Mouse (Mus musculus) c-Kit-positive CD71-negative TER-119-negative erythroid progenitor cells, embryonic 14.5 days (primary cell): ENCODE results near the gene Tesmin.

Source experiments
- DNase-seq: peaks from one replicate; pipeline ENCODE4 v3.0.0-alpha.2; 2013; ENCODE audit warnings: low read depth

The Tesmin gene

DNA sequence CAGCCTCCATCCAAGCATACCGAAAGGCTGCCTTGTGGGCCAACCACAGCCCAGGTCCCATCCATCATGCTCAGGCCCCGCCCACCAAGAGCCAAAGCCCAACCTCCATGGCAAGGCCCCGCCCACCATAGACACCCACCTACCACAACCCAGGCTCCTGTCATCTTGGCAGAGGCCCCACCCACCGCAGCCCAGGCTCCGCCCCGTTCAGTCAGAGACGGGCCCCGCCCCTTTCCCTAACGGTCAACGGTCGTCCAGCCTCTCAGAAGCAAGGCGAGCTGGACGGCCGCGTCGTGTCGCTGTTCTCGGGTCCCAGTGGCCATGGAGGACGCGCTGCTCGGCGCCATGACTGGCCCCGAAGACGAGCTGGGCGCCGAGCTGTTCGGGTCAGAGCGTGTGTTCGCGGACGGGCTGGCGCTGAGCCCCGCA, at the start of gene Tesmin:
TSS of gene Tesmin (plus strand) at position 229 of the 429 bp plus-strand sequence.
- DNase-seq = peak; percentile 75

DNA sequence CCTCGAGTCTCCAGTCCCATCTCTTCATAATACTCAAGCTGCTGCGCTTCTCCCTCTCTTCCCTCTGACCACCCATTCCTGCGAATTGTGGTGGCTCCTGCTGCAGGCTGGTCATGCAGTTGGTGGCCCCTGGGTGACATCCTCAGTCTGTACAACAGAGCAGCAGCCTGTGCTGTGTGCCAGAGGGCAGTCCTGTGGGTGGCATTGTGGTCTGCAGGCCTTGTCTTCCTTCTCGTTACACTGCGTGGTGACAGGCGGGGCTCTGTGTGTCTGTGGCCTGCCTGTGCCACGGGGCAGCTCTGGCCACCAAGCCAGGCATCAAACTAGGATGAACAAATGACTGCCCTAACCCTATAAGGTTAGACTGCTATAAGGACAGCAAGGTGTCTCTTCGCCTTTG, 49.5 kb upstream of the Tesmin start:
- no peak for DNase-seq

DNA sequence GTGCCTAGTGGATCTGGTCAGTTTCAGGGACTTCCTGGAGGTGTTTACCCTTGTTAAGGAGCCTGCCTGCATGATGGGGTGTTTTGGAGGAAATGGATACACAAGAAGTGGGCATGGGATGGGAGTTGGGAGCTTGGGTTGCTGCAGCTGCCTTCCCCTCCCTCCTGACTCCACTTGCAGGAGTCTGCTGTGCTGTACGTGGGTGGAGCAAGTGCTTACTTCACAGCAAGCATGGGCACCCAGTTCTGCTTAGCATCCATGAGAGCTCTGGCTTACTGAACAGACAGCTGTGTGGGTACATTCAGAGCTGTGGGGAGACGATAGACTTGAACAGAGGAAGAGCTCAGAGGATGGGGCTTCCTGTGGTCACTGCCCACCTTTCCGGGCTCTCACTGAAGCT, 47.6 kb upstream of the Tesmin start:
- no peak for DNase-seq

DNA sequence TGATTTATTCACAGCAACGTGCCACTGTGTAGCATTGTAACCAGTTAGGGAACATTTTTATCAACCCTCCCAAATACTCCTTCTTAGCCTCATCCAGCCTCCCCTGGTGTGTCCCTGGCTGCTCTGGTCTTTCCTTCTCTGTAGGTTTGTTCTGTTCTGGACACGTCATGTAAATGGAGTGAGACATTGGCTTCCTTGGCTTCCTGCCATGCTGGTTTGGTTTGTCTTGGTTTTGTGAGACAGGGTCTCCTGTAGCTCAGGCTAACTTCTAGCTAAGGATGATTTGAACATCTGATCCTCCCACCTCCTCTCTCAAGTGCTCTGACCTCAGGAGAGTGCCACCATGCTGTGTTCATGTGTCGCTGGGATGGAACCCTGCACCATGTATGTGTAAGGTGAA, 44.7 kb upstream of the Tesmin start:
- no peak for DNase-seq

DNA sequence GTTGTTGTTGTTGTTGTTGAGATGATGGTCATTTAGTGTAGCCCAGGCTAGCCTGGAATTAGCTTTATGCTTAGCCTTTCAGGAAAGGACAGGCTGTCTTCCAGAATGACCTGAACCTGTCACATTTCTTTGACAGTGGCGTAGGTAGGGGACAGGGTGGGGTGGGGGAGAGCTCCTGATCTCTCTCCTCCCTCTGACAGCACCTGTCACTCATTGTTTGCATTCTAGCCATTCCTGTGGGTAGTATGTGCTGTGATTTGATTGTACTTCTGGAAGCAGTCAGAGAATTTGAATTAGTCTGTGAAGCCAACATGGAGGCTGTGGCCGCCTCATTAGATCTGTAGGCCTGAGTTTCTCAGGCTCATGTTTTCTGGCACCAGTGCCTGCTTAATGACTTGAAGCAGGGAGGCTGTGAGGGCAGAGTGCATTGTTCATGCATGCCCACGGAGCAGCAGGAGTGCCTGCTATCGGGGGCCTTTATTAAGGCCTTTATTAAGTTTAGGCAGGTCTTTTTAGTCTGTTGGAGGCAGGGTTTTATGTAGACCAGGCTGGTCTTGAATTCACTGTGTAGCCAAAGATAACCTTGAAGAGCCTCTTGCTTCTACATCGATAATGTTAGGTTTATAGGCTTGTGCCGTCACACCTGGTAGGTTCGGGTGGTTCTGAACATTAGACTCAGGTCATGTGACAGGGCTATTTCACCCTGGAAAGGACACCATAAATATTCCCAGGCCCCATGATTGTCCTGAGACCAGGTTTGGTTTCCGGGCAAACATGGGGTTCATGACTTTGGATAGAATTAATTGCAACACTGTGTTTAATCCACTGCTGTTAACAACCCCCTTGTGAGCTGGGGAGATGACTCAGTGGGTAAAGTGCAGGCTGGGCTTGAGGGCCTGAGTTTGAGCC, 43.8 kb upstream of the Tesmin start:
- DNase-seq = no peak

DNA sequence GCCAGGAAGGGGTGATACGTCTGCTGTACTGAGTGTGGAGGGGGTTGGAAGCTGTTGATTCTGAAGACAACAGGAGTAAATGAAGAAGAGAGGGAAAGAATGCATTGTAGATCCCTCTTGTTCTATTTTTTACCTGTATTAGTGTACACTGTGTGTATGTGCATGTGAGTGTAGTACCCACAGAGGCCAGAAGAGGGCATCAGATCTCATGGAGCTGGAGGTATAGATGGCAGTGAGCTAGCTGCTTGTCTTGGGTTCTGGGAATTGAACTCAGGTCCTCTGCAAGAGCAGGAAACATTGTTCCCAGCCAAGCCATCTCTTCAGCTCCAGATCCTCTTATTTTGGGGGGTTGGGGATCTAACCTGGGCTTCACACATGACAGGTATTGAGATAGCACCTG, 40.9 kb upstream of the Tesmin start:
- DNase-seq = no peak

DNA sequence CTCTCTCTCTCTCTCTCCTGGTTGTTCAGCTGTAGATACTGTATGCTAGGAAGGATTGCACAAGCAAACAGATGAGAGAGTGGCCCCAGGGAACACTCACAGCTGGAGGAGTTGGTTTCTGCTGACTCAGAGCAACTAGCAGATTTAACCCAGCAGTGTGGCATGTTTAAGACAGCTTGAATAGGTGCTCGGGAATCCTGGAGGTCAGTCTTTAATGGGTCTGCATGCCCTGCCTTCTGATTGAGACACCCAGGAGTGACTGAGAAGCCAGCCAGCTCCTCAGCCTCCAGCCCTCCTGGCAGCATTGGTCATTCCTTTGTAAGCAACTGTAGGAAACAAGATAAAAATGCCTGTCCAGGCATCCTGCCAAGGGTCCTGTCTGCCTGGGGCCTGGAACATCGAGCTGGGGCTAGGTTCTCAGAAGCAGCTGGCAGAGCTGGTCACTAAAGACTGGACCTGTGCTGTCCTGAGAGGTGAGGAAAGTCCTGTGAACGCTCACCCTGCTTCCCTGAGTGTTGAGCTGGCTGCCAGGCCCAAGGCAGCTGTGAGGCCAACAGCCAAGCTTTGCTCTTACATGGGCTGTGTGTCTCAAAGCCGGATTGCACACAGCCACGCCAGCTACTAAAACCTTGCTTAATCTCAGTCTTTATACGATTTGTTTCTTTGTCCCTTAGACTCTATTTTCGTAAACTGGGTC, 35.1 kb upstream of the Tesmin start:
- DNase-seq = no peak

DNA sequence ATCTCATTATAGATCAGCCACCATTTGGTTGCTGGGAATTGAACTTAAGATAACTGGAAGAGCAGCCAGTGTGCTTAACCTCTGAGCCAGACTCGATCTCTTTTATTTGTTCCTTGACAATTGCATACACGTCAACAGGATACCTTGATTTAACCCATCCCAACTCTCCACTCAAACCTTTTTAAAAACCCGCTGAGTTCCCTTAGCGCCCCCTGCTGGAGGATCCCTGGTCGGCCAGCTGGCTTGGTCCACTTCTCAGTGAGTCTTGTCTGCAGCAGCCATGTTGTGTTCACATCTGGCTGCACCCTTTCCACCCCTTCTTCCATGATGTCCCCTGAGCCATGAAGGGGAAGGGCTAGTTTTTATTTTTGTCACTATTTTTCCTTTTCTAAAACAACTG, 33.6 kb upstream of the Tesmin start:
- DNase-seq = no peak

DNA sequence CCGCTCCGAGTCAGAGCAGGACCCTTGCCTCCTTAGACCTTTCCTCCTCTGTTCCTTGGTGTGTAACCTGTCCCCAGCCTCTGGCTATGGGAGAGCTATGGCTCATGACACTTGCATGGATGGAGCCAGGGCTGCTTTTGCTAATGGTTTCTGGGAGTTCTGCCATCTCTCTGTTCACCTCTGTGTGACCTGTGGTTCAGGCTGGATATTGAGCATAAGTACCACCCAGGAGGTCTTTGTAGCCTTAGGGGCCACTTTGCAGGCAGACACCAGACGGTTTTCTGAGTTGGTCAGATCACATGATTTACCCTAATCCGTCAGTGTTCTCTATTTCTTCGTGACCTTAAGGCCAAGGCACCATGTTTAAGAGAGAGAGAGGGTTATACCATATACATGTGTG, 32.1 kb upstream of the Tesmin start:
- DNase-seq = no peak

DNA sequence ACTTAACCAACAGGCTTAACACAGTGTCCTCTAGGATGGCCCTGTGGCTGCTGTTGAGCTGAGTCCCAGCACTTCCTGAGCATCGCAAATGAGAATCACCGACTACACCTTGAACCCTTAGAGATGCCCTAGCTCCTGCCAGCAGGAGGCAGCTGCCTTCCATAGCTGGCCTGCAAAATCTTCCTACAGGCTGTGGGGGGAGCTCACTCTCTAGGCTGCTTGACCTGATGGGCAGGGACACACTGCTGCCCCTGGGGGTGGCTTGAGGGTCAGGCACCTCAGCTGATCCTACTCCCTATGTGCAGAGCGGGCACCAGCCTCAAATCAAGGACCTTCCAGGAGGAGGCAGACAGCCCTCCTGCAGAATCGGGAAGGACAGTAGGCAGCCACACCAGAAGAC, 31.0 kb upstream of the Tesmin start:
- no peak for DNase-seq

DNA sequence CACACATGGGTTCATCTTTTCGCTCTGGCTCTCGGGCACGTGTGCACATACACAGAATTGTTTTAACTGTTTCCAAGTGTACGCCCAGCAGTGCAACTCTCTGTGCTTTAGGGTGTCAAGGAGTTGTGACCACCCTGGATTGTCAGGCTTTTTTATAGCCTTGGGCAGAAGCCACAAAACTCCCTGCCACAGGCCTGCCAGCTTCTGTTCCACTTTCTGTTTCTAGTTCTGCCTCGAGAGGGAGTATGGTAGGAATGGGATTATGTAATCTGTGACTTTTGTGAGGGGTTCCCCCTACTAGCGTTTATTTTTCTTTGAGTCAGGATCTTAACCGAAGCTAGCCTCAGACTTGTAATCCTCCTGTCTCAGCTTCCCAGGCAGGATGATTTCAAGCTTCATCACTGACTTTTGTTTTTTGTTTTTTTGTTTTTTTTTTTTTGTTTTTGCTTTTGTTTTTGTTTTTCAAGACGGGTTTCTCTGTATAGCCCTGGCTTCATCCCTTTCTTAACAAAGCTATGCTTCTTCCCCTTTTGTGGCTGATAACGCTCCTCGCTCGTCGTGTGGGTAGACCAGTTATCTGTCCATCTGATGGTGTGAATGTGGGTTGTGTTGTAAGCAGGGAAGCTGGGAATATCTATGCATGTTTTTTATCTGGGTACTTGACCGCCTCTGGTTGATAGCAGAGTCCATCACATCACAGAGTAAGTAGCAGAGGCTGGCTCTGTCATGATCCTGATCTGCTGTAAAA, 28.6 kb upstream of the Tesmin start:
- peak; percentile 29 for DNase-seq

DNA sequence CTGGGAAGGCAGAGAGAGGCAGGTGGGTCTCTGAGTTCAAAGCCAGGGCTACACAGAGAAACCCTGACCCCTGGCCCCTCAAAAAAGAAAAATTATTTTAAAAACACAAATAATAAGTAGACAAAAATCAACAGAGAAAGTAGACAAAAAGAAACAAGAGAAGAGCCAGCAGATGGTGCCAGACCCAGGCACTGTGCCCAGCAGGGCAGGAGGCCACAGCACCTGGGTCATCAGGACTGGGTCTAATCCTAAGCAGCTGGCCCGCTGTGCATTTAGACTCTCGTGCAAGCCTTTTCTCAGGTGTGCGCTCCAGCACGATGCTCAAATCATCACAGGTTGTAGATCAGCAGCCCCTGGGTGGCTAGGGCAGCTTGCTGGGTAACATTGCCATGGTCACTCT, 25.1 kb upstream of the Tesmin start:
- DNase-seq = no peak

DNA sequence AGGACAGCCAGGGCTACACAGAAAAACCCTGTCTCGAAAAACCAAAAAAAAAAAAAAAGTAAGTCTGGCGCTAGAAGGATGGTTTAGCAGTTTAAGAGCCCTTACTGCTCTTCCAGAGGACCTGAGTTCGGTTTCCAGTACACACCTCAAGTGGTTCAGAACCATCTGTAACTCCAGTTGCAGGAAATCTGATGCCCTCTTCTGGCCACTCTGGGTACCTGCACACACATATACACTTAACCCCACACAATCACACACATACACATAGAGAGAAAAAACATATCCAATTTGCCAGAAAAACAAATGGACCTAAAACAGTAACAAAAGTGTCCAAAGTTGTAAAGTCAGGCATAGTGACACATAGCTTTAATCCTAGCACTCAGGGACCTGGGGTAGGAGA, 23.6 kb upstream of the Tesmin start:
- DNase-seq = no peak

DNA sequence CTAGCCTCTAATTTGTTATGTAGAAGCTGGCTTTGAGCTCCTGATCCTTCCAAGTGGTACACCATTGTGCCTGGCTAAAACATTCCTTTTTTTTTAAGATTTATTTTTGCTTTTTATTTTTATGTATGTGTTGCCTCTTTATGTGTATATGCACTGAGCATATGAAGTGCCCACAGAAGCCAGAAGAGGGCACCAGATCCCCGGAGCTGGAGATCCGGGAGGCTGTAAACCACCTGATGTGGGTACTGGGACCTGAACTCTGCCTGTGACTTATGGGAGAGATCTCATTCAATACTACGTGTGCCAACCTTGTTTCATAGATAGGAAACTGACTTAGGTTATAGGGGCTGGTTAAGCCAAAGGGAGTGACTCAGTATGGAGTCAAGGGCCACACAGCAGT, 20.4 kb upstream of the Tesmin start:
- no peak for DNase-seq

DNA sequence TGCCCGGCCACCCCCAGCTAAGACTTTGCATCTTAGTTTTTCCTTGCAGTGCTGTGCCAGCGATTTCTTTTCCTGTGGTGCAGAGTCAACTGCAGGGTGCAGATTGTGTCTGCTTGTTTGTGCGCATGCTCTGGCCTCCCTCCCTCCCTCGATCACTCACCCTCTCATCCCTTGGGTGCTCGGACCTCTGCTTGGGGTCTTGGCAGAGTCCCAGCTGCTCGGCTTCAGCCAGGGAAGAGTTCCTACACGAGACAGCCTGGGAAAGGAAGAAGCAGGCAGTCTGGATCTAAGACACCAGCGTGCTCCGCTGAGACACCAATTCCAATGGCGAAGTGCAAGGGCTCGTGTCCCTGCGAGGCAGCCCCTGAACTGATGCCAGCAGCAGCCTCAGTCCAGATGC, 15.3 kb upstream of the Tesmin start:
- no peak for DNase-seq

DNA sequence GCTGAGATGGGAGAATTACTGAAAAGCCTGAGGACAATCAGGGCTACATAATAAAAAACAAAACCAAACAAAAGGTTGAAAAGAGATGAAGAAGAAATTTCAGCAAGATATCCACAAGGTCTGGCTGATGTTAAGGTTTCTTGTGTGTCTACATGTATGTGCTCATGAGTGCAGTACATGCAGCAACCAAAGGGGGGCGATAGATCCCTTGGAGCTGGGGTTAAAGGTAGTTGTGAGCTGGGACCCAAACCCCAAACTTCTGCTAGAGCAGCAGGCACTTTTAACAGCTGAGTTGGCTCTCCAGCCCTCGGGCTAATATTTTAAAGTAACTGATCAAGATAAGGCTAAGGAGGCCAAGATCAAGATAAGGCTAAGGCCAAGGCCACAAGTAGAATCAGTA, 14.6 kb upstream of the Tesmin start:
- no peak for DNase-seq

DNA sequence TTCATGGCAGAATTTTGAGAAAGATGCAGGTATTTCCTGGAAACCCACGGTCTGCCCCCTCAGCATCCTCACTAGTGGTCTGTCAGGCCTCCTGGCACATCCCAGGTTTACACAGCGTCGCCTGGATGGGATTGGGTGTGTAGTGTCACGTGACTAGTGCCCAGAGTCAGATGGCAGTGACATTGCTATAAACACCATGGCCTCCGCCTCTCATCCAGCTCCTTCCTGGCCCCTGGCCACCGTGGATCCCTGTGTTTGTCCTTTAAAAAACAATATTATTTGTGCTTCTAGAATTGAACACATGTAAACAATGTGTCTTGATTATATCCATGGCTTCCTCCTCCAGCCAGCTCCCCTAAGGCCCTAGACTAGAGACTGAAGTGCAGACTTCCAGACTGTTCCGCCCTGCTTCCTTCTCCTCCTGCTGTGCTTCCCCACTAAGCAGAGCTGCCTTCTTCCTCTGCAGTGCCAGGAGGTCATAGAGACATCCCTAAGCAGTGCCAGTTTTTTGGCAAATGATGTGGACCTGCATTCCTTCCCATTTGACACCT, 12.6 kb upstream of the Tesmin start:
- DNase-seq = no peak

DNA sequence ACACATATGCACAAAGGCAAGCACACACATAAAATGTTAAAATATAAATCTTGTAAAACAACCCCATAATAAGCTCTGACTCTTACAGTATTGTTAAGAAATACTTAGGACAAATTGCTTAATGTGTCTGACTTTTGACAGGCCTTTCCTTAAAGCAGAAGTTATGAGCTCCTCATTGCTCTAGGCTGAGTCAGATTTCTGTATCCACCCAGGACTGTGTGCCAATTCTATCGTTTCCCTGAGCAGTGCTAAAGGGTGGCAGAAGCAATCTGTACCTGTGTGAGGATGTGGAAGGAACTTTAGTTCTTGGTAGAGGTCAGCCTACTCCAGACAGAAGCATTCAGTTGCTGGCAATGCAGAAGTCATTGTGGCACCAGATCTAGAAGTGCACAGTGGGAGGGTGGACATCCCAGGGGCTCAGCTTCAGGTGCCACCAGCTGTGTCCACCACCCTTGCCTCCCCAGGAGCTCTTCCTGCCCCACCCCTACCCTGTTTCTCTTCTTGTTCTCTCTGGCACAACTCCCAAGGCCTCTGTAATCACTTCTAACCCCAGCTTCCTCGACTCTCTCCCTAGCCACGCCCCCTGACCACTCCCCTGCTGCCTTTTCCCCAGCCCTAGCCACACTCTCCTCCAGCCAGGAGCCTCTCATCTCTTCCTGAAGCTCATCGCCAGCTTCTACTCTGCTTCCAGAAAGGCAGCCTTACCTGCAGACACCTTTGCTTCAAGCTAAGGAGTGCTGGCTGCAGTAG, 11.5 kb upstream of the Tesmin start:
- no peak for DNase-seq

DNA sequence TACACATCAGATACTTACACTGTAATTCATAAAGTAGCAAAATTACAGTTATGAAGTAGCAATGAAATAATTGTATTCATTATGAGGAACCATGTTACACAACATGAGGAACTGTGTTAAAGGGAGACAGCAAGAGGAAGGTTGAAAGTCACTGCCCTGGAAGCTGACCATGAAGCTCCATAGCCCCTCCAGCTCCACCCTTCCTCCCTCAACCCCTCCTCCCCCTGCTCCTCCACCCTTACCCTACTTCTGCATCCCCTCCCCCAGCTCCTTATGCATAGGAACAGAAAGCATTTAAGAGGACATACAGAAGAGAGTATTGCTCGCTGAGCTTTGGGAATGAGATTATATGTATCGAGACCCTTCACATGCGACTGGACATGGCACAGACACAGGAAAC, 10.0 kb upstream of the Tesmin start:
- no peak for DNase-seq

DNA sequence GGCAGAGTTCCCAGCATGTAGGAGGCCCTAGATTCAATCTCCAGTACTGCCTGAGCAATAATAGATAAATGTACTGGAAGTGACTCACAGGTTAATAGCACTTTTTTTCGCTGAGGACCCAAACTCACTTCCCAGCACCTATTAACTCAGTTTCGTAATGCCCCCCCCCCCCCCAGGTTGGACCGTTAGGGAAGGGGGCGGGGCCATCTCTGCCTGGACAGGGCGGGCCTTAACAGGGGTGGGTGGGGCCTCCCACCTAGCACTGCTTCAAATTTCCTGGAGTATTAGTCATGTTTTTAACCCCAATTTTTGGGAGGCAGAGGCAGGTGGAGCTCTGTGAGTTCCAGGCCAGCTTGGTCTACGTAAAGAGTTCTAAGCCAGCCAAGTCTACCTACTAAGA, 596 bp upstream of the Tesmin start:
- no peak for DNase-seq

DNA sequence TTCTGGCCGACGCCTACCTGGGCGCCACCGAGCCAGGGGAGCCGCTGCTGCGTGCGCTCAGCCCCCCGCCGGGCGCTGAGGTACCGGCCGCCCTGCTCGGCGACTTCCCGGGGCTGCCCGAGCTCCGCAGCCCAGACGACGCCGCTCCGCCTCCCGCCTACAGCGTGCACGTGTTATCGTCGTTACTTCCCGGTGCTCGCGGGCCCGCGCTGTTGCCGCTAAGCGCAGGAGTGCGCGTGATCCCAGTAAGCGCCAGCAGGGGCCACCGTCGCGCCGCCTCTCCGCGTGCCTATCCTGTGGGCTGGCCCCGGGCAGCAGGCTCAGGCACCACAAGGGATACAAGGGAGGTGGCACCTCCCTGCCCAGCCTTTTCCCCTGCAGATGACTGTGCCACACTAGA, 432 bp downstream of the Tesmin start:
- DNase-seq = peak; percentile 71

DNA sequence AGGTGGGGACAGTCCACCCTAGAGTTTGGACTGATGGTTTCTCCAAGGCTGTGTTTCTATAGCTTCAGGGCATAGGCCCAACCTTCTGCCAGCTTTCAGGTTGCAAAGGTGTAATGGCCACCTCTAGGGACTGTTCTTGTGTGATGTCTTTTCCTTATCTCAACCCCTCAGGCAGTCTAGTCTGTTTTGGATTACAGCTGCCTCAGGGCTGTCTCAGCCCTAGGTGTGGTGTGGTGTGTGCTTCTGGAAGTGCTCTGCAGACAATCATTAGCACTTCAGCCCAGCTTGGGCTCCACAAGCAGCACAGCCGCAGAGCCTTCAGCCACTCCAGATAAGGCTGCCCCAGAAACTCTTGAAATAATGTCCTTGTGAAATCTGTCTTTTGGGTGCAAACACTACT, 3.7 kb downstream of the Tesmin start:
- no peak for DNase-seq
